Mouse (Mus musculus) small intestine, adult 2 months (tissue): ENCODE measurements around the gene Dzip1.

Experiments used
- CTCF ChIP-seq: fragments of 200-500 bp; IDR thresholded peaks from 2 replicates; pipeline ENCODE4 v1.5.1; 2012; ENCODE audit warnings: low read depth, mild to moderate bottlenecking, control low read depth, inconsistent platforms, low read length, moderate library complexity, mixed read lengths; ENCODE audit not compliant: insufficient replicate concordance, insufficient read length; ENCODE audit errors: extremely low read depth
- POLR2A ChIP-seq: fragments of 200-500 bp; IDR thresholded peaks from 2 replicates; pipeline ENCODE4 v1.6.1; 2012; ENCODE audit warnings: low read depth, mild to moderate bottlenecking, control low read depth, inconsistent platforms, low read length, moderate library complexity

GRCm38 (mm10) chr14:118846834-118847233 is 78.4 kb downstream of the Dzip1 start:
- TF ChIP-seq POLR2A (no peak), CTCF (no peak)
